Mouse (Mus musculus) adrenal gland, adult (tissue): ENCODE measurements at regions not wholly inside any gene's neighbourhood (a gene's known extent, or its start where the extent isn't known, plus 50 kb on each side); places are given as distances from the start of the nearest gene placed in this dataset.

ENCODE experiments used
- DNase-seq, 2 experiments: peaks; one replicate each; pipeline ENCODE4 v3.0.0; 2022 to 2023; ENCODE audit warnings: low spot score in 1 of 2; ENCODE audit not compliant: inconsistent age in 2 of 2

GRCm38 (mm10) chr1:40907813-40908212 is 102.4 kb downstream of the Tmem182 start:
- DNase-seq: no peak

- DNase-seq: no peak
Measured at GRCm38 (mm10) chr1:40913591-40913990, 108.2 kb downstream of the Tmem182 start.

- no peak for DNase-seq
Measured at GRCm38 (mm10) chr1:40924271-40924670, 118.9 kb downstream of the Tmem182 start.

GRCm38 (mm10) chr1:40924780-40925179 is 119.4 kb downstream of the Tmem182 start:
- DNase-seq: no peak

DNA sequence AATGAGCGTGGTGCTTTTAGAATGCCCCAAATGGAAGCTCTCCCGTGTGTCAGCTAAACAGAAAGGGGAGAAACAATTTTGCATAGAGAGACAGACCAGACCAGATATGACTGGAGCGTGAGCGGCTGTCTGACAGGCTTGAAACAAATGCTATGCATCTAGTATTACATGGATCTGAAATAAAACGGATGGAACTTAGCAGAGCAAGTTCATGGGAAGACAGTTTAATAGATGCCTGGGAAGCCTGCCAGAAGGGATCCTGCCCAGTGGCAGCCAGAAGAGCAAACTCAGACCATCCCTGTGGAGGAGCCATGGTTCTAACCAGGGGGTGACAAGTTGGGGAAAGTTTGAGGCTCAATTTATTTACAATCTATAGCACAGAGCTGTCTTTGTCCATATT is 126.0 kb downstream of the Tmem182 start:
- DNase-seq: no peak

GRCm38 (mm10) chr1:40936729-40937128 is 131.3 kb downstream of the Tmem182 start:
- DNase-seq: no peak

DNA sequence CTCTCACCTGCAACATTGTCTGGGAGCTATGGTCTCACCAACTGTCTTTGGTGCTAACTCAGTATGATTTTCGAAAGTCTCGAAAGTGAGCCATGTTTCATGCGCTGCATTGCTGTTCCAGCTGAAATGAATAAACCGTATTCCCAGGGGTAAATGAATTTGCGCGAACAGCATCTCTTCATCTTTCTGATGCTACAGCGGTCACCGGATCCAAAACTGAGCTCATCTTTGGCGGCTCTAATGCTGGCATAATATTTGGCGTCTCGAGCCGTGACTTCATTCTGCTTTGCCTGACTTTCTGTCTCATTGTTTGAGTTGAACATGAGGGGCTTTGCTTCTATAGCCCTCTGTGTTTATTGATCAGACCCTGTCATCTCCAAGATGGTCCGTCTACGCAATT is 137.3 kb downstream of the Tmem182 start:
- no peak for DNase-seq

DNA sequence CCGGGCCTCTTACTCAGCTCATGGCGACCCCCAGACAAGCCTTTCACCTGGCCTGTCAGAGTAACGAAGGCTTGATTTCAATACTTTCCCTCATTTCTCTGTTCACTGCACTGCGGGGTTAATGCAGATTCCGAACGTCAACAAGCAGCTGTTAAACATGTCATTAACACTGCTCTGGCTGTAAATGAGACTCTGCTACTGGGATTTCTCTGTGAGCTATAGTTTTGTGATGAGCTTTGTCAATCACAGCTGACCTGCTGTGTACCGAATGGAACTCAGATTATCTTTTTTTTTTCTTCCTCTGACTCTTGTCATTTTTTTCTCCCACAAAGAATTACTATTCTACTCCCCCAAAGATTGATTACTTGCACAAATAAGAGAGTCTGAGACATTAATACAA is 137.8 kb downstream of the Tmem182 start:
- DNase-seq: no peak

GRCm38 (mm10) chr1:40950641-40951040 is 145.2 kb downstream of the Tmem182 start:
- no peak for DNase-seq

DNA sequence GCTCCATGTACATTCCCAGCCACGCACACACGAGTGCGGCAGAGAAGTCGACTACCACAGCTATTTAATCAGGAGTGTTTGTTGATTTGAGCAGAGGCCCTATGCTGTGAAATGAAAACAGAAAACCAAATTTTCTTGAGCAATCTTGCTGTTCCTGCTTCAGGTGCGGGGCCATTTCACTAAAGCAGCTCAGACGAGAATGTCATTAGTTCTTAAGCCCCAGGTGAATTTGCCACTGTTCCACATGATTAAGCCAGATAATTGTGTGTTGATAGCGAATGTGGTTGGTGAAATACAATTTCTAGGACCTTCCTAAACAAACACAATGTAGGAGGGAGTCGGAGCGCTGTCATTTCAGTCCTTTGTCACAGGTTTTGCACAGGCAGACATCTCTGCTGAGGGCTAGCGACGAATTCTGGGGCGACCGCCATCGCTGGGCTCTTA is 149.3 kb downstream of the Tmem182 start:
- no peak for DNase-seq

GRCm38 (mm10) chr1:40967768-40968504 is 162.5 kb downstream of the Tmem182 start:
- DNase-seq: no peak

- DNase-seq: no peak
Measured at GRCm38 (mm10) chr1:40983762-40984161, 178.4 kb downstream of the Tmem182 start.

DNA sequence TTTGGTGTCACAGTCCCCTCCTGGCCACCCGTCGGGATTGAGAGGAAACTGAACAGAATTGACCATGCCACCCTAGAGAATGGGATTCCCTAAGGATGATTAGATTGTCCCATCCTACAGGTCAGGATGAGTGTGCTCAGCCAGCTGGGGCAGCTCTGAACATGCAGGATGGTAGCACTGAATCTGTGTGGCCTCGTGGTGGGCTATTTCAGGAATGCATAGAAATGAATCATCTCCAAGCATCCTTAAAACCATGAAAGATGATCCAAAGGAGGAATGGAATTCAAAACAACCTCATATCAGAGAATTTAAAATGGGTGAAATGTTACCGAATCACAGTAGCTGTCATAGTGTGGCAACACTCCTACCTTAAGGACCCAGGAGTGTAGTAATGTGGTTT is 187.9 kb downstream of the Tmem182 start:
- no peak for DNase-seq

- DNase-seq: no peak
Measured at GRCm38 (mm10) chr1:41001154-41001949, 196.0 kb downstream of the Tmem182 start.

GRCm38 (mm10) chr1:41002006-41002405 is 196.6 kb downstream of the Tmem182 start:
- DNase-seq: no peak

- no peak for DNase-seq
Measured at GRCm38 (mm10) chr1:41026943-41027342, 221.5 kb downstream of the Tmem182 start.

- no peak for DNase-seq
Measured at GRCm38 (mm10) chr1:41027540-41027978, 222.2 kb downstream of the Tmem182 start.

DNA sequence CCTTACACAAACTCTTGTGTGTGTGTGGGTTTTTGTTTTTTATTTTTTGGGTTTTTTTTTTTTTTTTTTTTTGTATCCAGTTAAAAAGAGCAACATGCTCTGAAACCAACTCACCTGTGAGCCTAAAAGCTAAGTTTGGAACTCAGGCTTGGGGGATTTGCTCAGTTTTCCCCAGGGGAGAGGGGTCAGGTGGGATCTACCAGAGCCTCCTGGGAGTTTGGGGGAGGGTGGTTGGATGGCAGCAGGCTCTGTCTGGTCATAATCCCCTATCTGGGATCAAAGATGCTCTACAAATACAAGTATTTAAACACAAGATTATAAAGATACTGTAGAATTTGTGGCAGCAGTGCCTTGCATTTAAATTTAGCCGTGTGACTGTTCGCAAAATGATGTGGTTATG is 222.6 kb downstream of the Tmem182 start:
- DNase-seq: no peak

GRCm38 (mm10) chr1:41035085-41035880 is 229.9 kb downstream of the Tmem182 start:
- no peak for DNase-seq

- DNase-seq: no peak
Measured at GRCm38 (mm10) chr1:41036940-41037339, 231.5 kb downstream of the Tmem182 start.

GRCm38 (mm10) chr1:41054426-41054955 is 249.1 kb downstream of the Tmem182 start:
- no peak for DNase-seq
